Mouse (Mus musculus): ENCODE measurements around the gene Osbpl5. TPM values are rescaled to one million over a fixed set of nuclear protein-coding genes. Genes with fewer than 3 reads are reported as not detected.
A peak's percentile ranks its signal among the peaks of the same experiment; 100 is the strongest.

Osbpl5 gene
- polyA plus RNA-seq, 1 experiment = 6.7 TPM

- 84% methylated on average over 10 of the region's 10 CpGs for WGBS
- Histone ChIP-seq H3K4me3 (replicated peaks; ENCODE audit: control insufficient read depth, low read depth, low read length) (no peak overlapping the region), H3K27ac (ENCODE audit: control insufficient read depth, insufficient read depth, low read depth, low read length, poor library complexity) (no peak overlapping the region), H3K4me1 (ENCODE audit: control insufficient read depth, insufficient read depth, low read length) (no peaks in the 10 kb centered on the region)
- TF ChIP-seq POLR2A (IDR thresholded peaks at IDR 0.05; ENCODE audit: borderline replicate concordance, control insufficient read depth, low read depth, low read length) = no peak
- no peak for TF ChIP-seq CTCF (IDR thresholded peaks at IDR 0.05; ENCODE audit: control insufficient read depth, insufficient read depth, low read length)
Measured at GRCm38 (mm10) chr7:143729886-143730285, 26.9 kb downstream of the Osbpl5 start.

- Histone ChIP-seq H3K4me3 (replicated peaks; ENCODE audit: control insufficient read depth, low read depth, low read length) (no peak overlapping the region), H3K4me1 (ENCODE audit: control insufficient read depth, insufficient read depth, low read length) (no peaks in the 10 kb centered on the region; the same call in 1 of the 2 replicates), H3K27ac (ENCODE audit: control insufficient read depth, insufficient read depth, low read depth, low read length, poor library complexity) (no peak overlapping the region)
- 78% methylated on average over 4 of the region's 4 CpGs for WGBS
- no peak for TF ChIP-seq POLR2A (IDR thresholded peaks at IDR 0.05; ENCODE audit: borderline replicate concordance, control insufficient read depth, low read depth, low read length)
- no peak for TF ChIP-seq CTCF (IDR thresholded peaks at IDR 0.05; ENCODE audit: control insufficient read depth, insufficient read depth, low read length)
Measured at GRCm38 (mm10) chr7:143726396-143726795, 30.4 kb downstream of the Osbpl5 start.

GRCm38 (mm10) chr7:143723841-143724240 is 32.9 kb downstream of the Osbpl5 start:
- Histone ChIP-seq H3K4me1 (ENCODE audit: control insufficient read depth, insufficient read depth, low read length) (no peaks in the 10 kb centered on the region; the same call in 1 of the 2 replicates), H3K4me3 (replicated peaks; ENCODE audit: control insufficient read depth, low read depth, low read length) (no peak overlapping the region), H3K27ac (ENCODE audit: control insufficient read depth, insufficient read depth, low read depth, low read length, poor library complexity) (no peak overlapping the region)
- 74% methylated on average over 4 of the region's 4 CpGs for WGBS
- TF ChIP-seq CTCF (IDR thresholded peaks at IDR 0.05; ENCODE audit: control insufficient read depth, insufficient read depth, low read length) (no peak), POLR2A (IDR thresholded peaks at IDR 0.05; ENCODE audit: borderline replicate concordance, control insufficient read depth, low read depth, low read length) (no peak)

GRCm38 (mm10) chr7:143722646-143723045 is 34.1 kb downstream of the Osbpl5 start:
- TF ChIP-seq POLR2A (IDR thresholded peaks at IDR 0.05; ENCODE audit: borderline replicate concordance, control insufficient read depth, low read depth, low read length) = no peak
- TF ChIP-seq CTCF (IDR thresholded peaks at IDR 0.05; ENCODE audit: control insufficient read depth, insufficient read depth, low read length) = no peak
- WGBS = 87% methylated on average over 5 of the region's 5 CpGs
- Histone ChIP-seq H3K4me1 (ENCODE audit: control insufficient read depth, insufficient read depth, low read length) (no peaks in the 10 kb centered on the region; the same call in 1 of the 2 replicates), H3K27ac (ENCODE audit: control insufficient read depth, insufficient read depth, low read depth, low read length, poor library complexity) (no peak overlapping the region), H3K4me3 (replicated peaks; ENCODE audit: control insufficient read depth, low read depth, low read length) (no peak overlapping the region)

GRCm38 (mm10) chr7:143717811-143718210 is 39.0 kb downstream of the Osbpl5 start:
- TF ChIP-seq CTCF (IDR thresholded peaks at IDR 0.05; ENCODE audit: control insufficient read depth, insufficient read depth, low read length) (no peak), POLR2A (IDR thresholded peaks at IDR 0.05; ENCODE audit: borderline replicate concordance, control insufficient read depth, low read depth, low read length) (no peak)
- Histone ChIP-seq H3K4me1 (ENCODE audit: control insufficient read depth, insufficient read depth, low read length) (no peaks in the 10 kb centered on the region), H3K4me3 (replicated peaks; ENCODE audit: control insufficient read depth, low read depth, low read length) (no peak overlapping the region), H3K27ac (ENCODE audit: control insufficient read depth, insufficient read depth, low read depth, low read length, poor library complexity) (no peak overlapping the region)
- WGBS = 55% methylated on average over 1 of the region's 1 CpGs

- peak overlapping the region; percentile 73 for H3K27ac ChIP-seq (ENCODE audit: control insufficient read depth, insufficient read depth, low read depth, low read length, poor library complexity)
- H3K4me1 ChIP-seq (ENCODE audit: control insufficient read depth, insufficient read depth, low read length) = no peaks in the 10 kb centered on the region; the same call in 1 of the 2 replicates
- TF ChIP-seq POLR2A (IDR thresholded peaks at IDR 0.05; ENCODE audit: borderline replicate concordance, control insufficient read depth, low read depth, low read length) = no peak
- no peak for TF ChIP-seq CTCF (IDR thresholded peaks at IDR 0.05; ENCODE audit: control insufficient read depth, insufficient read depth, low read length)
- H3K4me3 ChIP-seq (replicated peaks; ENCODE audit: control insufficient read depth, low read depth, low read length) = peak overlapping the region; percentile 57
- WGBS = 7% methylated on average over 4 of the region's 4 CpGs
Measured at GRCm38 (mm10) chr7:143713421-143713820, 43.4 kb downstream of the Osbpl5 start.

GRCm38 (mm10) chr7:143712771-143713348 is 43.9 kb downstream of the Osbpl5 start:
- no peaks in the 10 kb centered on the region; the same call in 1 of the 2 replicates for H3K4me1 ChIP-seq (ENCODE audit: control insufficient read depth, insufficient read depth, low read length)
- H3K27ac ChIP-seq (ENCODE audit: control insufficient read depth, insufficient read depth, low read depth, low read length, poor library complexity) = peak overlapping the region; percentile 73
- H3K4me3 ChIP-seq (replicated peaks; ENCODE audit: control insufficient read depth, low read depth, low read length) = peak overlapping the region; percentile 57
- 6% methylated on average over 8 of the region's 8 CpGs for WGBS
- TF ChIP-seq CTCF (IDR thresholded peaks at IDR 0.05; ENCODE audit: control insufficient read depth, insufficient read depth, low read length) = no peak
- no peak for TF ChIP-seq POLR2A (IDR thresholded peaks at IDR 0.05; ENCODE audit: borderline replicate concordance, control insufficient read depth, low read depth, low read length)

GRCm38 (mm10) chr7:143712023-143712422 is 44.8 kb downstream of the Osbpl5 start:
- TF ChIP-seq POLR2A (IDR thresholded peaks at IDR 0.05; ENCODE audit: borderline replicate concordance, control insufficient read depth, low read depth, low read length) (no peak), CTCF (IDR thresholded peaks at IDR 0.05; ENCODE audit: control insufficient read depth, insufficient read depth, low read length) (no peak)
- Histone ChIP-seq H3K4me3 (replicated peaks; ENCODE audit: control insufficient read depth, low read depth, low read length) (no peak overlapping the region), H3K4me1 (ENCODE audit: control insufficient read depth, insufficient read depth, low read length) (no peaks in the 10 kb centered on the region; the same call in 1 of the 2 replicates), H3K27ac (ENCODE audit: control insufficient read depth, insufficient read depth, low read depth, low read length, poor library complexity) (no peak overlapping the region)
- WGBS = 58% methylated on average over 4 of the region's 4 CpGs
